Mouse (Mus musculus): ENCODE data around the gene Sco2. TPM values are rescaled to one million over a fixed set of nuclear protein-coding genes. Genes with fewer than 3 reads are reported as not detected.

Sco2 gene
- 22.7 and 27.6 TPM in 2 replicates for polyA plus RNA-seq (2015; fragmentation: Nextera tagmentation; extraction: Ambion mirVana)

DNA sequence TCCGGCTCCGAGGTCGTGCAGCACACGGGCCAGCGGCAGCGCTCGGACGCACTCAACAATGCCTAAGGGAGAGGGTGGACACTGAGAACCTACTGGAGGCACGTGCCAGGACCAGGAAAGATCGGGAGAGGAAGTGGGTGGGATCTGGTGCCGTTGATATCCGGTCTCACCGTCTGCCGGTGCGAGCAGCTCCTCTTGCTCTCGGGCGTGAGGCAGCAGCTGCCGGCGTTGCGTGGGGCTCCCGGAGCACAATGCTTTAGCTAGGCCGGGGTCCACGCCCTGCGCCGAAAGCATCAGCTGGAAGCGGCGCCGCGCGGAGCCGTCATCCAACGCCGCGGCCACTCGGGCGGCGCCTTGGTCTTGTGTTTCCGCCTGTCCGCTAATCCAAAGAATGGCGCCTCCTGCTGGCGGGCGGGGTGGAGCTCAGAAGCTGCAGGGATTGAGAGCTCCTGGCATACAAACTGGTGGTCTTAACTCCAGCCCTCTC is at the start of gene Sco2:
Sco2 (minus strand) TSS at position 85 of the 487 bp plus-strand sequence.

DNA sequence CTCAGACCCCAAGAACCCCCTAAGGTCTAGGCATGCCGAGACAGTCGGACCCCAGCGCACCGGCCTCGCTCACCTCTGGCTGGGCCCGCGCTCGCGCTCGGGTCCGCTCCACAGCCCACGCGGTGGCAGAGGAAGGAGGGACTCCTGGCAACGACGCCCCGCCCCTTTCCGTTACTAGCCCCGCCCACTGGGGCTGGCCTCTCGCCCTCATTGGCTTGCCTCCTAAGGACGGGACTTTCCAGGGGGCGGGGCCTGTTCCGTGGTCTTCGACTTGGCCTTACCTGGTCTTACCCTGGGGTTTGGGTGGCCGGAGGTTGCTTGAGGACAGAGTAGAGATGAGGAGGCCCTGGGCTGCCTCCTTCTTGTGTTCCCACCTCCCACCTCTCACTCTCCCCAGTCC is 36.5 kb upstream of the Sco2 start, which contains the start of gene Syce3:
Syce3 (minus strand) TSS at position 386 of the 400 bp plus-strand sequence.

DNA sequence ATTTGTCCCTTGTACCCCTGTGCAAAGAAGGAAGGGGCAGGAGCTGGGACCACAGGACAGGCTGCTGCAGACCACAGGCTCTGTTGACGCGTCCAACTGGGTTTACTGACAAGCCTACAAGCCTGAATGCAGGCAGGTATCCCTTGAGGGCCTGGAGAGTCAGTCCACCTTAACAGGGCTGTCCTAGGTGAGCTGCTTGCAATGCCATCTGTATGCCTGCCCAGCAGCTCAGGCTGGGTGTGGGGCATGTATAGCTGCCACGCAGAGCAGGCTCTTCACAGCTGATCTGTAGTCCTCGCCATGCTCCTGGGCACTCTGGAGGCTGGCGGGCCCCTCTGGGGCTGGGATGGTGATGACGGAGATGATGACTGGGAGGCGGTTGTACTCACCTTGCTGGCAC is 11.0 kb upstream of the Sco2 start, which contains the start of gene Klhdc7b:
Klhdc7b (plus strand) TSS at position 301 of the 400 bp plus-strand sequence.

DNA sequence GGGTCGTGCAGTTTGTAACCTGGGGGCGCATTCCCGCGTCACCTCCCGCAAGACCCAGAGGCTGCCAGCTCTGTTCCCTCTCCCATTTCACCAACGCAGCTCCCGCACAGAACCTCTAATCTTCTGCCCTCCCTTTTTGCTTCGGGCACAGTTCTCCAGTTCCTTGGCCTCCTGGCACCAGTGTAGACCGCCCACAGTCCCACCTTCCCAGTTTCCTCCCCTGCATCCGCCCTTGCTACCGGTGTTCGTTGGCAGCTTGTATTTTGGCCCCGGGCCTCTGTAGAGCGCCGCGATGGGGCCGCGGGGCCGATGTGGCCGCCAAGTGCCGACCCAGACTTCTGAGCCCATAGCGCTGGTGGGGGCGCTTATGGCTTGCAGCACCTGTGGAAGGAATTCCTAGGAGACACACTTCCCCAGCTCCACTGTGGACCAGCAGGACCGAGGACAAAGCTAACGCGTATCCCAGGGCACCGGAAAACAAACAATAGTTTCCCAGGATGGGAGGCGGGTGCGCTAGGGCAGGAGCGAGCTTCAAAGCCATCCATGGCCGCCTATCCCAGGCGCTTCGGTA is 5.3 kb upstream of the Sco2 start, which contains the start of gene Odf3b:
Odf3b (minus strand) TSS at position 452 of the 571 bp plus-strand sequence.

DNA sequence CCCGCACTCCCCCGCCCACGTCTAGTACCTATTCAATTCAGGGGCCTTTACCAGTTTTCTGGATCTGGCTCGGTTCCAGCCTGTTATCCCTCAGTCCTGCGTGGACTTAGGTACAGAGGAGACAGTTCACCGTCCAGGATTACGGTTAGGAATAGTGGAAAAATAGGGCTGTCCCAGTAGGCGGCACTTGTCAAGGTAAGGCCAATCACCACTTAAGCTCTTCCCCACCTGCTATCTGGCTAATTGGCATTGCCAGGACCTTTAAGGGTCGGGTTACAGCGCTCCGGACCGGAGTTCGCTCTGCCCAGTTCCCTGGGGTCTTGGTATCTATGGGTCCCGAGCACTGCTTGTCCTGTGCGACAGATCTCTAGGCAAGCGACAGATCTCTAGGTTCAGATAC is 3.3 kb upstream of the Sco2 start, which contains the start of gene Tymp:
Tymp (minus strand) TSS at position 83 of the 400 bp plus-strand sequence.

DNA sequence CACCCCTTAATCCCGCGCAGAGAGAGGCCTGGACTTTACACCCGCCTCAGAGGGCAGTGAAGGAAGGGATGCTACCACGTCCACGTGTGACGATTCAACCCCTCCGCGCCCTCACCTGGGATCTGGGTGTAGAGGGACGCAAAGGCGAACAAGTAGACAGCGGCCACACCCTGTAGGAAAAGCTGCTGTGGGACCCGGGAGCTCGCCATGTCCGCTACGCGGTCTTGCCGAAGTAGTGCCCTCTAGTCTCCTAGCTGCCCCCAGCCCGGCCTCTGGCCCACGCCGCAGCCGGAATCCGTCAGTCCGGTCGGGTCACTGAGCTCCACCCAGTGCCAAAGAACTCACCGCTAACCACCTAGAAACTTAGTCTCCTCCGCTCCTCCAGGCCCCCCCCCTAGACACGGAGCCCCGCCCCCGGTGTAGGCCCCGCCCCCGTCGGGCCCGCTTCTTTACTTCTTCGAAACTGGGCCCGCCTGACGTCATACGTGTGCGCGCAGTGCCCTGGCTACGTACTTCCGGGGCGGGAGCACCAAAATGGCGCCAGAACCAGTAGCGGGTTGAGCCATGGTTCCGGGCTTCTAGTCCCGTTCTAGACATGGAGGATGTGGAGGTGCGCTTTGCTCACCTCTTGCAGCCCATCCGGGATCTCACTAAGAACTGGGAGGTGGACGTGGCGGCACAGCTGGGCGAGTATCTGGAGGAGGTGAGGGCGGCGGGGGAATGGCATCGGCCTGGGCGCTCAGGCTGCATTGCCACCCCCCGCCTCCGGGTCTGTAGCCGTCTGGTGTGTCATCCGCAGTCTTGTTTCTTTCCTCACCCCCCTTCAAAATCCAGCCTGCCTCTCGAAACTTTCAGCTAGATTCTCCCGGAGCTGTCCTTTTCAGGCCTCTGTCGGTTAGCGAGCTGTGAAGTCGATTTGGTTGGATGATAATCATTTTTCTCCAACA is 18.1 kb downstream of the Sco2 start, which contains the start of the genes Lmf2 and Ncaph2:
Lmf2 (minus strand) TSS at position 419 of the 947 bp plus-strand sequence.
Ncaph2 (plus strand) TSS at position 479 of the 947 bp plus-strand sequence.

DNA sequence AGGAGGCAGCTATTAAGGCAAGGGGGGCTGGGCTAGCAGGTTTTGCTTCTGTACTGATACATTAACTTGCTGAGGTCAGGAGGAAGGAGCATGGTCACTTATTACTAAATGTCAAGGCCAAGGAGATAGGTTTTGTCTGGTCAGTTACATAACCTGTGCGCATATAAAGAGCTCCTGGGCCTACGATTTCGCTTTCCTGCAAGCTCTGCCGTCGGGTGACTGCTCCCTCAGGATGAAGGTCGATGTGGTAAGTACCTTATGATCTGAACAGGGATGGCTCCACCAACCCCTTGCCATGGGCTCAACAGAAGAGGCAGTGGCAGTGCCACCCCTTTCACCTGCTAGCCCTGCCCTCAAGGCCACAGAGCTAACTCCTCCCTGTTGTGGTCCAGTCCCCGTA is 39.4 kb downstream of the Sco2 start, which contains the start of gene Miox:
Miox (plus strand) TSS at position 128 of the 400 bp plus-strand sequence.

DNA sequence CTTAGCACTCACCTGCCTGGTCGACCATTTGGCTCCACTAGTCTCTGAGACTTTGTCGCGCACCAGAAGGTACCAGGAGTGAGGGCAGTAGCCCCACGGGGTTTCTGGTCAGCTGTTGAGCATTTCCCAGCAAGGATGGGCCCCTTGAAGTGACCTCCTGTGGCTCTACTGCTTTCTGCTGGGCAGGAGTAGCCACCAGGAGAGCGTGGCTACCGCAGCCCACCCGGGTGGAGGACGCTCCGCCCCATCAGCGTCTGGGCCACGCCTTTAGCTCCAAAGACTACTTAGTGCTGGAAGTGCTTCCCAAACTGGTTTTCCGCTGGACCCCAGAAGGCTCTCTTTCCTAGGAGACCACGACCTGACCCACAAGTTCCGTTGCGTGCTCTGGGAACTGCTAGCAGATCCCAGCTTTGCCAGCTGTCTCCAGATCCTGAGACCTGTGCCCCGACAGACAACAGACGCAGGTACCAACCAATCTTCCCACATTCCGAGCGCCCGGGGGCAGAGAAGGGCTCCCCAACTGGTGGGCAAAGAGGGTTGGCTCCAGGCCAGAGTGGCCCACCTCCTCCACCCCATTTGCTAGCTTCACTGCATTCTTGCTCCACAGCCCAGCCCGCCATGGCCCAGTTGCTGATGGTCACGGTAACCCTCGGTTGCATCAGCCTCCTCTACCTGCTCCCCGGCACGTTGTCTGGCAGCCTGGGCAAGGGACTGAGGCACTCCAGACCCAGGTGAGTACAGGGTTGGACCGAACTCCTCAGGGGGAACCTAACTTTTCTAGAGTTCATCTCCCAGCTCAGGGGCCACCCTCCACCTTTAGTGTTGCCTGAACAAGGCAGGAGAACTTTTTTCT is 50.8 kb downstream of the Sco2 start, which contains the start of gene Adm2:
Adm2 (plus strand) TSS at position 51 of the 853 bp plus-strand sequence.

Other genes with a start within 250 kb of the Sco2 start
- 19.1 and 23.8 TPM in 2 replicates for gene Hdac10, start 245.1 kb downstream of the Sco2 start, polyA plus RNA-seq (2015; fragmentation: Nextera tagmentation; extraction: Ambion mirVana)
- 4.0 and 5.5 TPM in 2 replicates for gene Mapk12, start 233.1 kb downstream of the Sco2 start, polyA plus RNA-seq (2015; fragmentation: Nextera tagmentation; extraction: Ambion mirVana)
- 12.0 and 15.0 TPM in 2 replicates for gene Mapk11, start 224.2 kb downstream of the Sco2 start, polyA plus RNA-seq (2015; fragmentation: Nextera tagmentation; extraction: Ambion mirVana)
- 40.8 and 51.5 TPM in 2 replicates for gene Plxnb2, start 193.1 kb downstream of the Sco2 start, polyA plus RNA-seq (2015; fragmentation: Nextera tagmentation; extraction: Ambion mirVana)
- 58.4 and 74.1 TPM in 2 replicates for gene Dennd6b, start 177.3 kb downstream of the Sco2 start, polyA plus RNA-seq (2015; fragmentation: Nextera tagmentation; extraction: Ambion mirVana)
- 65.8 and 68.3 TPM in 2 replicates for gene Ppp6r2, start 162.3 kb downstream of the Sco2 start, polyA plus RNA-seq (2015; fragmentation: Nextera tagmentation; extraction: Ambion mirVana)
- 74.8 and 96.2 TPM in 2 replicates for gene Sbf1, start 58.5 kb downstream of the Sco2 start, polyA plus RNA-seq (2015; fragmentation: Nextera tagmentation; extraction: Ambion mirVana)
- gene Adm2, start 51.1 kb downstream of the Sco2 start, polyA plus RNA-seq (2015; fragmentation: Nextera tagmentation; extraction: Ambion mirVana), result not detected in 2 replicates
- not detected in 2 replicates for gene Miox, start 39.4 kb downstream of the Sco2 start, polyA plus RNA-seq (2015; fragmentation: Nextera tagmentation; extraction: Ambion mirVana)
- 28.3 and 29.6 TPM in 2 replicates for gene Lmf2, start 18.2 kb downstream of the Sco2 start, polyA plus RNA-seq (2015; fragmentation: Nextera tagmentation; extraction: Ambion mirVana)
- gene Ncaph2, start 18.1 kb downstream of the Sco2 start, polyA plus RNA-seq (2015; fragmentation: Nextera tagmentation; extraction: Ambion mirVana), result 76.3 and 87.7 TPM in 2 replicates
- 1.7 and 3.0 TPM in 2 replicates for gene Tymp, start 3.2 kb upstream of the Sco2 start, polyA plus RNA-seq (2015; fragmentation: Nextera tagmentation; extraction: Ambion mirVana)
- 9.3 and 9.6 TPM in 2 replicates for gene Odf3b, start 5.4 kb upstream of the Sco2 start, polyA plus RNA-seq (2015; fragmentation: Nextera tagmentation; extraction: Ambion mirVana)
- 0.06 TPM in 1 of 2 replicates, not detected in the other for gene Klhdc7b, start 11.1 kb upstream of the Sco2 start, polyA plus RNA-seq (2015; fragmentation: Nextera tagmentation; extraction: Ambion mirVana)
- not detected in 2 replicates for gene Syce3, start 36.7 kb upstream of the Sco2 start, polyA plus RNA-seq (2015; fragmentation: Nextera tagmentation; extraction: Ambion mirVana)
- 1.5 and 1.7 TPM in 2 replicates for gene Cpt1b, start 52.0 kb upstream of the Sco2 start, polyA plus RNA-seq (2015; fragmentation: Nextera tagmentation; extraction: Ambion mirVana)
- 4.9 and 6.1 TPM in 2 replicates for gene C730034F03Rik, start 55.7 kb upstream of the Sco2 start, polyA plus RNA-seq (2015; fragmentation: Nextera tagmentation; extraction: Ambion mirVana)
- not detected in 2 replicates for gene Gm44502, start 55.9 kb upstream of the Sco2 start, polyA plus RNA-seq (2015; fragmentation: Nextera tagmentation; extraction: Ambion mirVana)
- 86.6 and 91.5 TPM in 2 replicates for gene Chkb, start 56.1 kb upstream of the Sco2 start, polyA plus RNA-seq (2015; fragmentation: Nextera tagmentation; extraction: Ambion mirVana)
- gene Mapk8ip2, start 80.1 kb upstream of the Sco2 start, polyA plus RNA-seq (2015; fragmentation: Nextera tagmentation; extraction: Ambion mirVana), result 67.5 and 73.2 TPM in 2 replicates
- gene Arsa, start 103.6 kb upstream of the Sco2 start, polyA plus RNA-seq (2015; fragmentation: Nextera tagmentation; extraction: Ambion mirVana), result 26.3 and 32.1 TPM in 2 replicates
- gene Shank3, start 125.8 kb upstream of the Sco2 start, polyA plus RNA-seq (2015; fragmentation: Nextera tagmentation; extraction: Ambion mirVana), result 8.5 and 10.7 TPM in 2 replicates
- 1.1 and 1.9 TPM in 2 replicates for gene Acr, start 194.5 kb upstream of the Sco2 start, polyA plus RNA-seq (2015; fragmentation: Nextera tagmentation; extraction: Ambion mirVana)
- 69.5 and 76.9 TPM in 2 replicates for gene Rabl2, start 218.1 kb upstream of the Sco2 start, polyA plus RNA-seq (2015; fragmentation: Nextera tagmentation; extraction: Ambion mirVana)